In the genomic region with DNA sequence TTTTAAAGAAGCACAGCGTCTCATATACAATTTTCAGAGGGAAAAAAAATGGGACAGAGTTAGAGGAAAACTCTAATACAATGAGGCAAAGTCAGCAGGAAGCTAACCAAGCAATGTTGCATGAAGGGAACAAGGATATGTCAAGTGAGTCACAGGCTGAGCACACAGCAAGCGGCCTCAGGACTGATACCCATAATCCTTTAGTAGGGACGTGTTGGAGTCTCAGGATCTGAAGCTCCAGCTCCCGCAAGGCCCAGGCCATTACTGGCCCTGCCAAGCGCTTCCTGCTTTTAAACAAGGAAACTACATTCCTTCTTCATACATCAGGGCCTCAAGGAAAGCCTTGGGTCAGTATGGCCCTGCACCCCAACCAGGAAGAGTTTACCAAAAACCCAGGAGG, we compare ENCODE assay signal across 31 mouse cellular contexts. TPM values are rescaled to one million over a fixed set of nuclear protein-coding genes. Genes with fewer than 3 reads are reported as not detected.
"Had no signal": no experiment of that assay in that cellular context is flagged by ENCODE, and none has a peak within 500 bp of the region (broad histone marks: within the 10 kb centered on the region; RNA-seq: fewer than 3 reads in every experiment).

No protein-coding gene starts in this region.

- ATAC-seq: hindbrain, postnatal 0 days; intestine, embryonic 16.5 days; liver, embryonic 12.5 days had no signal

- H3K27ac ChIP-seq: heart, embryonic 10.5 days; hindbrain, embryonic 13.5 days; hindbrain, embryonic 15.5 days; hindbrain, postnatal 0 days; limb, embryonic 13.5 days; limb, embryonic 15.5 days; liver, embryonic 12.5 days; liver, embryonic 14.5 days had no signal

- DNase-seq: gastrocnemius, postnatal 14 days; gastrocnemius, postnatal 36 days; heart, adult 18-20 months; heart, postnatal 10 days; heart, postnatal 36 days; kidney, adult 11 months; kidney, adult 2 months; kidney, adult 9 months; kidney, postnatal 10 days; kidney, postnatal 25 days; layer of hippocampus, adult 9-11 months; layer of hippocampus, postnatal 36 days; left cerebral cortex, postnatal 4 days had no signal

- H3K9ac ChIP-seq: heart, embryonic 12.5 days; hindbrain, embryonic 13.5 days; hindbrain, embryonic 15.5 days; limb, embryonic 13.5 days; limb, embryonic 15.5 days; liver, embryonic 12.5 days; liver, embryonic 14.5 days had no signal

- H3K27me3 ChIP-seq: heart, embryonic 12.5 days; hindbrain, embryonic 13.5 days; hindbrain, embryonic 15.5 days; limb, embryonic 13.5 days; limb, embryonic 15.5 days; liver, embryonic 12.5 days had no signal

- H3K9me3 ChIP-seq: heart, embryonic 10.5 days; heart, embryonic 12.5 days; hindbrain, embryonic 13.5 days; hindbrain, embryonic 15.5 days; limb, embryonic 13.5 days; limb, embryonic 15.5 days; liver, embryonic 12.5 days had no signal

- H3K4me3 ChIP-seq: heart, embryonic 10.5 days; heart, embryonic 12.5 days; hindbrain, embryonic 13.5 days; hindbrain, embryonic 15.5 days; limb, embryonic 13.5 days; limb, embryonic 15.5 days; liver, embryonic 12.5 days had no signal

- H3K4me2 ChIP-seq: heart, embryonic 12.5 days; hindbrain, embryonic 13.5 days; hindbrain, embryonic 15.5 days; limb, embryonic 13.5 days; limb, embryonic 15.5 days; liver, embryonic 12.5 days had no signal

- H3K4me1 ChIP-seq: hindbrain, embryonic 13.5 days; hindbrain, embryonic 15.5 days; limb, embryonic 13.5 days; limb, embryonic 15.5 days; liver, embryonic 12.5 days had no signal

- H3K36me3 ChIP-seq: heart, embryonic 10.5 days; limb, embryonic 13.5 days; limb, embryonic 15.5 days; liver, embryonic 12.5 days had no signal

RNA-seq across cellular contexts. Expression of gene Armh2, which starts 38.9 kb away (rescaled TPM):
- polyA plus RNA-seq: gonadal fat pad, adult 2 months; heart, embryonic 10.5 days; heart, embryonic 12.5 days; heart, embryonic 14.5 days; heart, embryonic 16.5 days; hindbrain, embryonic 11.5 days; hindbrain, embryonic 13.5 days; hindbrain, embryonic 15.5 days; hindbrain, postnatal 0 days; intestine, embryonic 14.5 days; intestine, embryonic 16.5 days; kidney, adult 2 months; large intestine, adult 2 months; limb, embryonic 11.5 days; limb, embryonic 13.5 days; limb, embryonic 15.5 days; liver, adult 2 months; liver, embryonic 14.5 days had no signal
